Mouse (Mus musculus): ENCODE results near the gene Lypd4. TPM values are rescaled to one million over a fixed set of nuclear protein-coding genes. Genes with fewer than 3 reads are reported as not detected.

Lypd4 gene
- polyA plus RNA-seq, 1 experiment = not detected

- TF ChIP-seq POLR2A (IDR thresholded peaks at IDR 0.05; ENCODE audit: low read depth, low read length) = no peak
- peak; percentile 91; the same call in 1 of the 2 replicates for TF ChIP-seq CTCF (IDR thresholded peaks at IDR 0.05; ENCODE audit: extremely low read depth, insufficient read depth, insufficient read length, insufficient replicate concordance)
- DNase-seq (ENCODE audit: low read depth in 1 of 2, low spot score in 2 of 2) = peak; percentile 52 to 84
- Histone ChIP-seq H3K4me1 (ENCODE audit: control insufficient read depth, insufficient read depth, insufficient read length) (no peaks in the 10 kb centered on the region), H3K27me3 (ENCODE audit: control insufficient read depth, insufficient read depth, low read length) (no peaks in the 10 kb centered on the region), H3K36me3 (ENCODE audit: control insufficient read depth, insufficient read depth, low read length) (no peaks in the 10 kb centered on the region), H3K4me3 (ENCODE audit: extremely low read depth, insufficient read depth, insufficient read length) (no peak overlapping the region), H3K27ac (ENCODE audit: insufficient read depth, low read length) (no peak overlapping the region)
- WGBS = 0% methylated on average over 3 of the region's 3 CpGs
Measured at GRCm38 (mm10) chr7:24817502-24817901, 52.2 kb downstream of the Lypd4 start.

Other genes with a start within 250 kb of the Lypd4 start
- not detected in 2 replicates for gene Lypd3, start 233.4 kb downstream of the Lypd4 start, polyA plus RNA-seq (2012; rRNA removed)
- not detected in 2 replicates for gene Tex101, start 193.3 kb downstream of the Lypd4 start, polyA plus RNA-seq (2012; rRNA removed)
- not detected in 2 replicates for gene BC049730, start 160.7 kb downstream of the Lypd4 start, polyA plus RNA-seq (2012; rRNA removed)
- not detected in 2 replicates for gene Gm4763, start 143.0 kb downstream of the Lypd4 start, polyA plus RNA-seq (2012; rRNA removed)
- 6.9 and 8.8 TPM in 2 replicates for gene Cd177, start 109.6 kb downstream of the Lypd4 start, polyA plus RNA-seq (2012; rRNA removed)
- 0.41 and 0.49 TPM in 2 replicates for gene Ceacam10, start 92.7 kb downstream of the Lypd4 start, polyA plus RNA-seq (2012; rRNA removed)
- 1.9 and 2.9 TPM in 2 replicates for gene Gm9844, start 7.7 kb downstream of the Lypd4 start, polyA plus RNA-seq (2012; rRNA removed)
- gene Dmrtc2, start 116 bp upstream of the Lypd4 start, polyA plus RNA-seq (2012; rRNA removed) = not detected in 2 replicates
- 627 and 638 TPM in 2 replicates for gene Rps19, start 14.4 kb upstream of the Lypd4 start, polyA plus RNA-seq (2012; rRNA removed)
- 959 and 1,255 TPM in 2 replicates for gene Cd79a, start 27.4 kb upstream of the Lypd4 start, polyA plus RNA-seq (2012; rRNA removed)
- 915 and 1,063 TPM in 2 replicates for gene Arhgef1, start 33.0 kb upstream of the Lypd4 start, polyA plus RNA-seq (2012; rRNA removed)
- gene Gm4881, start 74.6 kb upstream of the Lypd4 start, polyA plus RNA-seq (2012; rRNA removed) = not detected in 2 replicates
- 361 and 478 TPM in 2 replicates for gene Rabac1, start 102.8 kb upstream of the Lypd4 start, polyA plus RNA-seq (2012; rRNA removed)
- gene Atp1a3, start 136.0 kb upstream of the Lypd4 start, polyA plus RNA-seq (2012; rRNA removed) = 11.2 and 16.0 TPM in 2 replicates
- gene Grik5, start 202.4 kb upstream of the Lypd4 start, polyA plus RNA-seq (2012; rRNA removed) = 10.2 and 12.9 TPM in 2 replicates
- gene Zfp574, start 202.6 kb upstream of the Lypd4 start, polyA plus RNA-seq (2012; rRNA removed) = 23.7 and 34.7 TPM in 2 replicates